Mouse (Mus musculus): ENCODE results near the gene Ttpal. TPM values are rescaled to one million over a fixed set of nuclear protein-coding genes. Genes with fewer than 3 reads are reported as not detected.

Gene Ttpal
- polyA plus RNA-seq, 1 experiment from 2014 or later, result 47.6 TPM

DNA sequence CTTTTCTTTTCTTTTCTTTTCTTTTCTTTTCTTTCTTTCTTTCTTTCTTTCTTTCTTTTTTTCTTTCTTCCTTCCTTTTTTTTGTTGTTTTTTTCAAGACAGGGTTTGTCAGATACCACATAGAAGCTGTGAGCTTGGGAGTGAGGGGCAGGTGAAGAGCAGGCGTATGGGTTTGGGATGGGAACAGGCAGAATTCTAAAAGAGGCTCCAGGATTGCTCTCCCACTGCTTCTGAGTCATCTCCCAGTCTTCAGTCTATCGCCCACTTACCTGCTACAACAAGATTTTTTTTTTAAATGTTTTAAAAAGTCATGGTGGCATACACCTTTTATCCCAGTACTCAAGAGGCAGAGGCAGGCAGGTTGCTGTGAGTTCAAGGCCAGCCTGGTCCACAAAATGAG is 24.1 kb upstream of the Ttpal start:
- Histone ChIP-seq H3K9me3 (no peaks in the 10 kb centered on the region), H3K4me2 (replicated peaks) (no peak overlapping the region), H3K36me3 (no peaks in the 10 kb centered on the region), H3K4me1 (no peaks in the 10 kb centered on the region), H3K27ac (no peak overlapping the region), H3K27me3 (no peaks in the 10 kb centered on the region), H3K4me3 (no peak overlapping the region), H3K9ac (no peak overlapping the region)
- no peak for ATAC-seq (ENCODE audit: insufficient number of reproducible peaks, insufficient read depth, low FRiP score, low TSS enrichment)
- WGBS, result 81% methylated on average over 2 of the region's 2 CpGs

GRCm38 (mm10) chr2:163580069-163580945 is 21.8 kb upstream of the Ttpal start:
- H3K9ac ChIP-seq, result no peak overlapping the region
- no peaks in the 10 kb centered on the region for H3K9me3 ChIP-seq
- no peak overlapping the region for H3K4me2 ChIP-seq (replicated peaks)
- no peaks in the 10 kb centered on the region for H3K4me1 ChIP-seq
- 82% methylated on average over 13 of the region's 13 CpGs for WGBS
- no peak overlapping the region for H3K4me3 ChIP-seq
- no peak overlapping the region for H3K27ac ChIP-seq
- H3K27me3 ChIP-seq, result no peaks in the 10 kb centered on the region
- H3K36me3 ChIP-seq, result no peaks in the 10 kb centered on the region
- ATAC-seq (ENCODE audit: insufficient number of reproducible peaks, insufficient read depth, low FRiP score, low TSS enrichment), result no peak

GRCm38 (mm10) chr2:163583226-163584087 is 18.7 kb upstream of the Ttpal start:
- H3K9ac ChIP-seq, result no peak overlapping the region
- no peak for ATAC-seq (ENCODE audit: insufficient number of reproducible peaks, insufficient read depth, low FRiP score, low TSS enrichment)
- WGBS, result 91% methylated on average over 10 of the region's 10 CpGs

GRCm38 (mm10) chr2:163584088-163584426 is 18.1 kb upstream of the Ttpal start:
- no peak overlapping the region for H3K27ac ChIP-seq
- H3K9ac ChIP-seq, result no peak overlapping the region
- peaks cover 4% of the 10 kb centered on the region; the same call in 1 of the 2 replicates for H3K4me1 ChIP-seq
- H3K9me3 ChIP-seq, result no peaks in the 10 kb centered on the region
- H3K4me2 ChIP-seq (replicated peaks), result no peak overlapping the region
- H3K36me3 ChIP-seq, result no peaks in the 10 kb centered on the region
- 83% methylated on average over 10 of the region's 10 CpGs for WGBS
- H3K27me3 ChIP-seq, result no peaks in the 10 kb centered on the region
- no peak overlapping the region for H3K4me3 ChIP-seq
- ATAC-seq (ENCODE audit: insufficient number of reproducible peaks, insufficient read depth, low FRiP score, low TSS enrichment), result no peak

More at GRCm38 (mm10) chr2:163583226-163584087, 18.7 kb upstream of the Ttpal start:
- H3K27me3 ChIP-seq, result no peaks in the 10 kb centered on the region
- H3K4me1 ChIP-seq, result peaks cover 4% of the 10 kb centered on the region; the same call in 1 of the 2 replicates
- no peaks in the 10 kb centered on the region for H3K36me3 ChIP-seq
- H3K9me3 ChIP-seq, result no peaks in the 10 kb centered on the region
- H3K4me2 ChIP-seq (replicated peaks), result no peak overlapping the region
- no peak overlapping the region for H3K27ac ChIP-seq
- H3K4me3 ChIP-seq, result no peak overlapping the region

GRCm38 (mm10) chr2:163586384-163587261 is 15.5 kb upstream of the Ttpal start:
- Histone ChIP-seq H3K27me3 (no peaks in the 10 kb centered on the region), H3K4me3 (no peak overlapping the region), H3K9me3 (no peaks in the 10 kb centered on the region), H3K4me2 (replicated peaks) (no peak overlapping the region; the same call in 1 of the 2 replicates), H3K4me1 (peaks cover 4% of the 10 kb centered on the region; the same call in 1 of the 2 replicates), H3K36me3 (no peaks in the 10 kb centered on the region), H3K9ac (no peak overlapping the region), H3K27ac (no peak overlapping the region)
- 40% methylated on average over 19 of the region's 19 CpGs for WGBS
- no peak for ATAC-seq (ENCODE audit: insufficient number of reproducible peaks, insufficient read depth, low FRiP score, low TSS enrichment)

DNA sequence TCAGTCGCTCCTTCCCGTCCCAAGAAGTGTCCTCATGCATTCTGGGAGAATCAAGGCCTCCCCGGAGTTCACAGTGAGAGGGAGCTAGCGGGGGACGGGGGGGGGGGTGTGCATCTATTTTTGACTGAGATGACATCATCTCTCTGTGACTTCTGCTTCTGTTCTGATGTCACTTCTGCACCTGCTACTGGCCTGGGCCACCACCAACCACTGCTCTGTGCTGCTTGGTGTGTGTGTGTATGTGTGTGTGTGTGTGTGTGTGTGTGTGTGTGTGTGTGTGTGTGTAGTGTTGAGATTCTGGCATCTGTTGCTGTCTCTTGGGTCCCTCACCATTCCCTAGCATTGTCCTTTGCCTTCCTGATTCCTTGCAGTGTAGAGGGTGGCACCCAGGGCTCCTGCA is 14.6 kb upstream of the Ttpal start:
- Histone ChIP-seq H3K4me2 (replicated peaks) (no peak overlapping the region), H3K4me1 (peaks cover 4% of the 10 kb centered on the region; the same call in 1 of the 2 replicates), H3K27me3 (no peaks in the 10 kb centered on the region), H3K9me3 (no peaks in the 10 kb centered on the region), H3K4me3 (no peak overlapping the region), H3K27ac (no peak overlapping the region), H3K36me3 (no peaks in the 10 kb centered on the region), H3K9ac (no peak overlapping the region)
- WGBS, result 78% methylated on average over 5 of the region's 5 CpGs
- ATAC-seq (ENCODE audit: insufficient number of reproducible peaks, insufficient read depth, low FRiP score, low TSS enrichment), result no peak

DNA sequence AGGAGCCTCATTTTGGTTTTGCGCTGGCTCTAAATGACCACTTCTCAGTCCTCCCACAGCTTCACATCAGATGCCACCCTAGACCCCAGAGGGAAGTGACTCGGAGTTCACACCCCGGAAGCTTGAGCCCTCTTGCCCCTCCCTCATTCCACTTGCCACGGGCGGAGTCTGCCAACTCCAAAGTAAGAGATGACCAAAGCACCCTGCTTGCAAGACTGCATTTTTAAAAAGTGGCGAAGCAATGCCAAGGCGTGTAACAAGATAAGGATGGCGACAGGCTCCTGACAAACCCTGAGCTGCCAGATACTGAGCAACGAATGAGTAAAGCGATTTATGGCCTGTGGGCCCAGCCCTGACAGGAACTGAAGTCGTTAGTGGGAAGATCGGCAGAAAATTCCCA is 11.9 kb upstream of the Ttpal start:
- Histone ChIP-seq H3K27me3 (no peaks in the 10 kb centered on the region), H3K9me3 (no peaks in the 10 kb centered on the region), H3K4me1 (peaks cover 4% of the 10 kb centered on the region; the same call in 1 of the 2 replicates), H3K9ac (no peak overlapping the region), H3K4me2 (replicated peaks) (no peak overlapping the region), H3K36me3 (no peaks in the 10 kb centered on the region), H3K4me3 (no peak overlapping the region), H3K27ac (no peak overlapping the region)
- WGBS, result 68% methylated on average over 12 of the region's 12 CpGs
- no peak for ATAC-seq (ENCODE audit: insufficient number of reproducible peaks, insufficient read depth, low FRiP score, low TSS enrichment)

DNA sequence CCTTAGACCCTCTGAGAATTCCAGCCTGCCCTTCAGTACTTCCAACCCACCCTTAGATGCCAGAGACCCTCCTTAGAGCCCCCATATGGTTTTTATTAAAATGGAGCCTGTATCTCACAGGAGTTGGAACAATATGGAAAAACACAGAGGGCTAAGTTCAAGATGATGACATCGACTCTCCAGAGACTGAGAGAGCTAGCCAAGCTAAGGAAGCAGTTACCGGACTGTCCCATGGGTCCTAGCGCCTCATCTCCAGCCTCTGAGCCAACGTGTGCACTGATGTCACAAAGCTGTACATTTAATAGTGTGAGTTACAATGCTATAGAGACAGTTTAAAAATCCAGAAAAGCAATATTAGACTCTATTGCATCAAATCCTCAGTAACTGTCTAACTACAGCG is 11.1 kb upstream of the Ttpal start:
- H3K36me3 ChIP-seq, result no peaks in the 10 kb centered on the region
- H3K4me3 ChIP-seq, result no peak overlapping the region
- H3K9me3 ChIP-seq, result no peaks in the 10 kb centered on the region
- H3K27ac ChIP-seq, result no peak overlapping the region
- no peak for ATAC-seq (ENCODE audit: insufficient number of reproducible peaks, insufficient read depth, low FRiP score, low TSS enrichment)
- H3K4me1 ChIP-seq, result peaks cover 4% of the 10 kb centered on the region; the same call in 1 of the 2 replicates
- H3K9ac ChIP-seq, result no peak overlapping the region
- WGBS, result 49% methylated on average over 5 of the region's 5 CpGs
- no peaks in the 10 kb centered on the region for H3K27me3 ChIP-seq
- H3K4me2 ChIP-seq (replicated peaks), result no peak overlapping the region

- Histone ChIP-seq H3K27me3 (no peaks in the 10 kb centered on the region), H3K9ac (no peak overlapping the region), H3K4me3 (no peak overlapping the region), H3K27ac (no peak overlapping the region), H3K9me3 (no peaks in the 10 kb centered on the region), H3K36me3 (no peaks in the 10 kb centered on the region), H3K4me2 (replicated peaks) (no peak overlapping the region), H3K4me1 (no peaks in the 10 kb centered on the region)
- ATAC-seq (ENCODE audit: insufficient number of reproducible peaks, insufficient read depth, low FRiP score, low TSS enrichment), result no peak
- WGBS, result 67% methylated on average over 1 of the region's 1 CpGs
Measured at GRCm38 (mm10) chr2:163592084-163592483, 10.0 kb upstream of the Ttpal start.

DNA sequence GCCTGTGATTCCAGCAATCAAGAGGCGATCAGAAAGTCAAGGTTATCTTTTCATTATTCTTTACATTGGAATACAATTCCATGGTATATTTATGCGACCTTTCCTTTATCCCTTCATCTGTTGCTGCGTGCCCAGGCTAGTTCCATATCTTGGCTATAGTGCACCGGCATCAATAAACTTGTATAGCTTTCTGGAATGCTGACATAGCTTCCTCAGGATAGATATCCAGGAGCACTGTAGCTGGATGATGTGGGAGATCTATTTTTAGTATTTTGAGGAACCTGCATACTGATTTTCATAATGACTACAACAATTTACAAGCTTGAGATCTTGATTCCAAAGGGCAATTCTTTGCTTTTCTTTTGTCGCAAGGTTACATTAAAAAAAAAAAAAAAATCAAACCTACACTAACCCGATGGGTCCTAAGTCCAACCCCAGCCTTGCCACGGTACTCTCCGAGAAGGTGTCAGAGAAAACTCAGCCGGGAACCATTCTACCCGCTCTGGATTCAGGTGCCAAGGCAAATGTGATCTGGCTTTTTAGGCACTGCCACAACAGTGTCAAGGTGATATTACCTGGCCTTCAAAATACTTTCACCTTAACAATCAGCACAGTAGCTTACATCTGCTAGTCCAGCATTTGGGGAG is 8.4 kb upstream of the Ttpal start:
- Histone ChIP-seq H3K9ac (no peak overlapping the region), H3K4me1 (no peaks in the 10 kb centered on the region), H3K36me3 (no peaks in the 10 kb centered on the region), H3K9me3 (no peaks in the 10 kb centered on the region), H3K27ac (no peak overlapping the region), H3K4me3 (no peak overlapping the region), H3K27me3 (no peaks in the 10 kb centered on the region), H3K4me2 (replicated peaks) (no peak overlapping the region)
- WGBS, result 88% methylated on average over 10 of the region's 10 CpGs
- no peak for ATAC-seq (ENCODE audit: insufficient number of reproducible peaks, insufficient read depth, low FRiP score, low TSS enrichment)

DNA sequence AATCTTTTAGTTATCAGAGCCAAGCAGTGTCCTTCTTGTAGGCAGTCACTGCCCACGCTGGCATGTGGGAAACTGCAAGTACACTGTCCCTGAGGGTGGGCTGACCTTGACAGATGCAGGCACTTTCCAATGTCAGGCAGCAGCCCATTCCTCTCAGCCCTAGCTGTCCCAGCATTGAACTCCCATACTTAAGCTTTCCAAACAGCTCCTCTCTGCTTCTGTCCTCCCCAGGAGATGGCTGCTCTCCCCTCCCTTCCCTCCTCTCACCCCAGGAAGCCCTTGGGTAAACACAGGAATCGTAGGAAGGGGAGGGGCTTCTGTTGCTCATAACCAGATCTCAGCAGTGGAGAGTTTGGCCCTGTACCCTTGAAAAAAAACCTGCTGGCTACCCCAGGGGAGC is 7.0 kb upstream of the Ttpal start:
- Histone ChIP-seq H3K9me3 (no peaks in the 10 kb centered on the region), H3K4me1 (no peaks in the 10 kb centered on the region), H3K9ac (no peak overlapping the region), H3K4me3 (no peak overlapping the region), H3K4me2 (replicated peaks) (no peak overlapping the region), H3K27ac (no peak overlapping the region), H3K36me3 (no peaks in the 10 kb centered on the region), H3K27me3 (no peaks in the 10 kb centered on the region)
- WGBS, result 21% methylated on average over 2 of the region's 2 CpGs
- ATAC-seq (ENCODE audit: insufficient number of reproducible peaks, insufficient read depth, low FRiP score, low TSS enrichment), result no peak
